Mouse (Mus musculus): ENCODE results near the gene Cog5. TPM values are rescaled to one million over a fixed set of nuclear protein-coding genes. Genes with fewer than 3 reads are reported as not detected.
A peak's percentile ranks its signal among the peaks of the same experiment; 100 is the strongest.

Gene Cog5
- total RNA-seq, 2 experiments from 2014 or later = 29.2 to 31.7 TPM

- no peak for TF ChIP-seq CTCF (IDR thresholded peaks at IDR 0.05)
- no peak for DNase-seq
- intact Hi-C loops (cut with DNase I) = no loop called here
- H3K27ac ChIP-seq = no peak overlapping the region
- H3K4me3 ChIP-seq = no peak overlapping the region
These were observed 133.9 kb downstream of the Cog5 start for GRCm38 (mm10) chr12:31788530-31788929.

- no peak overlapping the region for H3K27ac ChIP-seq
- H3K4me3 ChIP-seq = no peak overlapping the region
- TF ChIP-seq CTCF (IDR thresholded peaks at IDR 0.05) = no peak
- DNase-seq = no peak
- intact Hi-C loops (cut with DNase I) = no loop called here
These were observed 151.9 kb downstream of the Cog5 start for GRCm38 (mm10) chr12:31806410-31807154.

GRCm38 (mm10) chr12:31818051-31818461, 163.4 kb downstream of the Cog5 start:
- H3K27ac ChIP-seq = no peak overlapping the region; the same call in 1 of the 2 replicates
- DNase-seq = no peak
- intact Hi-C loops (cut with DNase I) = no loop called here
- TF ChIP-seq CTCF (IDR thresholded peaks at IDR 0.05) = no peak
- no peak overlapping the region for H3K4me3 ChIP-seq

- intact Hi-C loops (cut with DNase I) = no loop called here
- TF ChIP-seq CTCF (IDR thresholded peaks at IDR 0.05) = no peak
- no peak overlapping the region for H3K4me3 ChIP-seq
- DNase-seq = no peak
- H3K27ac ChIP-seq = no peak overlapping the region
These were observed 164.4 kb downstream of the Cog5 start for GRCm38 (mm10) chr12:31819096-31819495.

- Histone ChIP-seq H3K4me3 (no peak overlapping the region), H3K27ac (no peak overlapping the region)
- TF ChIP-seq CTCF (IDR thresholded peaks at IDR 0.05) = no peak
- intact Hi-C loops (cut with DNase I) = no loop called here
- no peak for DNase-seq
These were observed 164.9 kb downstream of the Cog5 start for GRCm38 (mm10) chr12:31819520-31819919.

- DNase-seq = no peak
- Histone ChIP-seq H3K4me3 (no peak overlapping the region), H3K27ac (no peak overlapping the region)
- no peak for TF ChIP-seq CTCF (IDR thresholded peaks at IDR 0.05)
- intact Hi-C loops (cut with DNase I) = no loop called here
These were observed 169.0 kb downstream of the Cog5 start for GRCm38 (mm10) chr12:31823671-31824070.

GRCm38 (mm10) chr12:31824831-31825230, 170.2 kb downstream of the Cog5 start:
- Histone ChIP-seq H3K27ac (no peak overlapping the region), H3K4me3 (no peak overlapping the region)
- DNase-seq = no peak
- TF ChIP-seq CTCF (IDR thresholded peaks at IDR 0.05) = no peak
- intact Hi-C loops (cut with DNase I) = no loop called here

GRCm38 (mm10) chr12:31825821-31826220, 171.2 kb downstream of the Cog5 start:
- Histone ChIP-seq H3K4me3 (peak overlapping the region; percentile 30; the same call in 1 of the 2 replicates), H3K27ac (no peak overlapping the region)
- no peak for DNase-seq
- TF ChIP-seq CTCF (IDR thresholded peaks at IDR 0.05) = no peak
- intact Hi-C loops (cut with DNase I) = no loop called here

GRCm38 (mm10) chr12:31826476-31826875, 171.8 kb downstream of the Cog5 start:
- intact Hi-C loops (cut with DNase I) = no loop called here
- no peak for DNase-seq
- Histone ChIP-seq H3K27ac (no peak overlapping the region), H3K4me3 (no peak overlapping the region)
- TF ChIP-seq CTCF (IDR thresholded peaks at IDR 0.05) = no peak

- intact Hi-C loops (cut with DNase I) = no loop called here
- no peak for TF ChIP-seq CTCF (IDR thresholded peaks at IDR 0.05)
- H3K27ac ChIP-seq = no peak overlapping the region
These were observed 180.8 kb downstream of the Cog5 start for GRCm38 (mm10) chr12:31835480-31835879.

GRCm38 (mm10) chr12:31836211-31836610, 181.5 kb downstream of the Cog5 start:
- Histone ChIP-seq H3K27ac (no peak overlapping the region), H3K4me3 (no peak overlapping the region)
- DNase-seq = no peak
- TF ChIP-seq CTCF (IDR thresholded peaks at IDR 0.05) = no peak
- intact Hi-C loops (cut with DNase I) = no loop called here

More at GRCm38 (mm10) chr12:31835480-31835879, 180.8 kb downstream of the Cog5 start:
- H3K4me3 ChIP-seq = no peak overlapping the region
- DNase-seq = no peak

GRCm38 (mm10) chr12:31838521-31838920, 183.9 kb downstream of the Cog5 start:
- intact Hi-C loops (cut with DNase I) = no loop called here
- Histone ChIP-seq H3K27ac (no peak overlapping the region), H3K4me3 (no peak overlapping the region)
- no peak for TF ChIP-seq CTCF (IDR thresholded peaks at IDR 0.05)
- no peak for DNase-seq

- DNase-seq = no peak
- H3K4me3 ChIP-seq = no peak overlapping the region
- TF ChIP-seq CTCF (IDR thresholded peaks at IDR 0.05) = no peak
- H3K27ac ChIP-seq = no peak overlapping the region
- intact Hi-C loops (cut with DNase I) = no loop called here
These were observed 184.6 kb downstream of the Cog5 start for GRCm38 (mm10) chr12:31839249-31839648.

- intact Hi-C loops (cut with DNase I) = loop anchor here (5.0 kb wide), 1 partner anchor 81 kb away; no protein-coding TSS in a partner anchor
These were observed 191.4 kb downstream of the Cog5 start for GRCm38 (mm10) chr12:31846077-31846476.

More at GRCm38 (mm10) chr12:31846077-31846476, 191.4 kb downstream of the Cog5 start:
- peak; percentile 24 for DNase-seq
- no peak for TF ChIP-seq CTCF (IDR thresholded peaks at IDR 0.05)
- H3K27ac ChIP-seq = peak overlapping the region; percentile 21
- no peak overlapping the region for H3K4me3 ChIP-seq
